Mouse (Mus musculus) neural tube, embryonic 12.5 days (tissue): ENCODE data around the gene Zc3hav1. TPM values are rescaled to one million over a fixed set of nuclear protein-coding genes. Genes with fewer than 3 reads are reported as not detected.

Source experiments
- ATAC-seq: fragments of 200-750 bp; cut with Nextera tagmentation; 2 replicates; pipeline ENCODE4 v1.8.0; 2017; ENCODE audit warnings: low read depth, mild to moderate bottlenecking, moderate TSS enrichment, moderate library complexity; ENCODE audit not compliant: low FRiP score
- H3K27ac ChIP-seq: fragments of 300-500 bp; sonication (generic); 2 replicates; pipeline ENCODE4 v1.5.1; 2016
- H3K27me3 ChIP-seq: fragments of 300-500 bp; sonication (generic); replicated peaks from 2 replicates; pipeline ENCODE4 v1.6.1; 2016; ENCODE audit warnings: mild to moderate bottlenecking
- H3K36me3 ChIP-seq: fragments of 300-500 bp; sonication (generic); 2 replicates; pipeline ENCODE4 v1.6.1; 2016; ENCODE audit warnings: mild to moderate bottlenecking
- H3K4me1 ChIP-seq: fragments of 300-500 bp; sonication (generic); 2 replicates; pipeline ENCODE4 v1.6.1; 2016
- H3K4me2 ChIP-seq: fragments of 300-500 bp; sonication (generic); replicated peaks from 2 replicates; pipeline ENCODE4 v1.6.1; 2016; ENCODE audit warnings: mild to moderate bottlenecking
- H3K4me3 ChIP-seq: fragments of 300-500 bp; sonication (generic); 2 replicates; pipeline ENCODE4 v1.5.1; 2016
- H3K9ac ChIP-seq: fragments of 300-500 bp; sonication (generic); 2 replicates; pipeline ENCODE4 v1.6.1; 2016; ENCODE audit warnings: mild to moderate bottlenecking
- H3K9me3 ChIP-seq: fragments of 300-500 bp; sonication (generic); 2 replicates; pipeline ENCODE4 v1.6.1; 2016; ENCODE audit warnings: mild to moderate bottlenecking
- whole genome bisulfite sequencing: fragments of 180-500 bp; shearing (Covaris S2); methylation state at CpG from one replicate; pipeline ENCODE4 v1.1.7; 2016; 5-methylcytosine and 5-hydroxymethylcytosine counted together
- polyA plus RNA-seq: library from polyadenylated mRNA; unstranded; fragments of >200 nt; fragmentation: Nextera tagmentation; extraction: Ambion mirVana; gene quantifications from 2 replicates; pipeline ENCODE4 v1.2.1, GENCODE M21; 2016

Zc3hav1 gene
- polyA plus RNA-seq, result 1.8 and 2.0 TPM in 2 replicates

DNA sequence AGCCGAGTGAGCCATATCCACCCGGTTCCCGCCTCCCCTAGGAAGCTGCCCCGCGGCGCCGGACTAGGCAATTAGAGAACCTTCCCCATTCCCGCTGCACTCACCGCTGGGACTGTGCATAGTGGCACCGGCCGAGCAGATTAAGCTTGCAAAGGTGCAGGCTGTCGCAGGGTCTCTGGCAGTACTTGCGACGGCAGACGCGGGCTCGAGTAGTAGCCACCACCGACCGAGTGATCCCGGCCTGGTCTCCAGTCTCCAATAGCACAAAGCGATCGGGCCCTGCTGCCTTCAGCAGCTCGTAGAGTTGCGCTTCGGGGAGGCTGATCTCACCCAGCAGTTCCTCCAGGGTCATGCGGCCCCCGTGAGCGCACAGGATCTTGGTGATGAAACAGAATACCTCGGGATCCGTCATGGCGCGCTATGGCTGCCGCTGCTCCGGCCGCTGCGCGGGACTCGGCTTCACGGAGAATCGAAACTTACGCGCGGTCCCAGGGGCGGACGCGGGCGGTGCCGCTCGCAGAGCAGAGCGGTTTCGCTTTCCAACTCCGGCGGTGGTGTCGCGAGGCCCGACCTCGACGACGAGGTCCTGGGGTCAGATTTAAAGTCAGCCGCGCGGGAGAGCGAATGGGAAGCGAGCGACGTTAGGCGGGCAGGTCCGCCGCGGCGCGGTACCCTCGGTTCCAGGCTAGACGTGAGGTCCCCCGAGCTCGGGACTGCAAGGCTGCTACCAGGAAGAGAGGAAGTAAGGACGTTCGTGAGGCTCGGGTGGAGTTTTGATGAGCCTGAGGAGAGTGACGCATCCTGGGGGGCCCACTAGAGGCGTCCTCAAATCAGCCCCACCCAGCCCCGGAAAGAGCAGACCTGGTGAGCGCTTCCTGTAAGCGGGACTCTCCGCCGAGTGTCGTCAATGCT is at the start of gene Zc3hav1:
Gene Zc3hav1, minus strand, starts transcription at position 793 of the 912 bp plus-strand sequence.
- Histone ChIP-seq H3K4me2 (peak within 1 kb of the TSS; percentile 71), H3K4me1 (peaks cover 7% of the 10 kb centered on the region), H3K9ac (peak within 1 kb of the TSS; percentile 17; the same call in 1 of the 2 replicates), H3K27ac (no peak within 1 kb of the TSS), H3K36me3 (no peaks in the 10 kb centered on the region), H3K4me3 (peak within 1 kb of the TSS; percentile 47), H3K9me3 (no peaks in the 10 kb centered on the region), H3K27me3 (peaks cover 66% of the 10 kb centered on the region)
- peak; percentile 72; the same call in 1 of the 2 replicates for ATAC-seq
- WGBS, result under 1% methylated on average over 87 of the region's 87 CpGs

- ATAC-seq, result no peak
- 84% methylated on average over 3 of the region's 3 CpGs for WGBS
- H3K9ac ChIP-seq, result no peak overlapping the region
- peaks cover 33% of the 10 kb centered on the region for H3K36me3 ChIP-seq
- no peaks in the 10 kb centered on the region for H3K27me3 ChIP-seq
- H3K4me3 ChIP-seq, result no peak overlapping the region
- H3K27ac ChIP-seq, result no peak overlapping the region
- no peaks in the 10 kb centered on the region for H3K4me1 ChIP-seq
- H3K9me3 ChIP-seq, result no peaks in the 10 kb centered on the region
- no peak overlapping the region for H3K4me2 ChIP-seq
Observed at GRCm38 (mm10) chr6:38389671-38390070, 35.3 kb upstream of the Zc3hav1 start.

DNA sequence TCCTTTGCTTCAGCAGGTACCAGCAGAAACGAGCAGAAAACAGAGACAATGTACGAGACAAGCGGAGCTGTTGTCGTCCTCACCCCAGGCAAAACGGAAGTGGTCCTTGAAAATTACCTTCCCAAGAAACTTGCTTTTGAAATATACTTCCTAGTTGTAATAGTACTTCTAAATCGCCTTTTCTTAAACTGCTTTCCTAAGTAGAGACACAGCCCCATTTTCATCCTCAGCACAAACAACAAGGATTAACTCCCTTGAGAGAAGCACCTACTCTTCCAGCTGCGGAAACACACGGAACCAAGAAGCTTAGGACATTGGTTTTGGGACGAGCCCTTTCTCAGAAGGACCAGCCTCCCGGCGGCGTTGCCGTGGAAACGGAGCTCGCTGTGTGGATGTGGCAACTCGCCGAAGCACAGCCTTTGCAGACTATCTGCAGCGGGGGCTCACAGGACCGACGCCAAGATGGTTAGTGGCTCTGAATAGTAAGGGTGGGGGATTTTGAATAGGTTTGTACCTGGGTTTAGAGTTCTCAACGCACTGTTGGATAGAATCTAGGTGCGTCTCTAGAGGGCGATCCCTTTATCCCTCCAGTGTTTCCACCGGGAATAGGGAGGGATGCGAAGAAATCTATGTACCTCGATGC is 26.8 kb upstream of the Zc3hav1 start, which contains the start of gene Ttc26:
Gene Ttc26, plus strand, starts transcription at position 341 of the 643 bp plus-strand sequence.
- Histone ChIP-seq H3K9me3 (no peaks in the 10 kb centered on the region), H3K9ac (peak within 1 kb of the TSS; percentile 43), H3K27ac (no peak within 1 kb of the TSS), H3K27me3 (no peaks in the 10 kb centered on the region), H3K36me3 (peaks cover 9% of the 10 kb centered on the region; the same call in 1 of the 2 replicates), H3K4me1 (peaks cover 6% of the 10 kb centered on the region), H3K4me2 (peak within 1 kb of the TSS; percentile 67), H3K4me3 (peak within 1 kb of the TSS; percentile 62)
- ATAC-seq, result peak; percentile 92
- WGBS, result under 1% methylated on average over 26 of the region's 26 CpGs

GRCm38 (mm10) chr6:38380764-38381128 is 26.3 kb upstream of the Zc3hav1 start:
- peak; percentile 10; the same call in 1 of the 2 replicates for ATAC-seq
- 2% methylated on average over 4 of the region's 4 CpGs for WGBS
- no peaks in the 10 kb centered on the region for H3K9me3 ChIP-seq
- peaks cover 5% of the 10 kb centered on the region; the same call in 1 of the 2 replicates for H3K36me3 ChIP-seq
- peak overlapping the region; percentile 62 for H3K4me3 ChIP-seq
- no peak overlapping the region for H3K27ac ChIP-seq
- no peaks in the 10 kb centered on the region for H3K27me3 ChIP-seq
- peaks cover 6% of the 10 kb centered on the region for H3K4me1 ChIP-seq
- peak overlapping the region; percentile 43 for H3K9ac ChIP-seq
- H3K4me2 ChIP-seq, result peak overlapping the region; percentile 67

DNA sequence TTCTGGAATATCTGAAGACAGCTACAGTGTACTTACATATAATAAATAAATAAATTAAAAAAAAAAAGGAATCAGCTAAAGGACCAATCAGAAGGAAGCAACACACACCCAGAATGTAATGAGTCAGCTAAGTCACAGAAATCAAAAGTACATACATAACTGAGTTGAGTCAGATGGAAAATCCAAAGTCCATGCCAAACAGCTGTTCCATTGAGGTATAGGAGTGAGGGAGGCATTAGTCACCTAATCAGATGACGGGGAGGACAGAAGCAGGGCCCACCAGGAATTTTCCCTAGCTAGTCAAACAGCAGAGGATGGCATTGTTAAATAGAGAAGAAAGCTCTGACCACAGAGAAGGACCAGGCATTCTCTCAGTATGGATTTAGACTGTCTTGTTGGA is 19.9 kb upstream of the Zc3hav1 start:
- WGBS, result 88% methylated on average over 1 of the region's 1 CpGs
- Histone ChIP-seq H3K9me3 (0 out of 2 replicates have a peak, but pooled peaks cover 4% of the 10 kb centered on the region), H3K27me3 (no peaks in the 10 kb centered on the region), H3K4me2 (no peak overlapping the region), H3K36me3 (no peaks in the 10 kb centered on the region), H3K4me1 (no peaks in the 10 kb centered on the region), H3K9ac (no peak overlapping the region), H3K27ac (no peak overlapping the region), H3K4me3 (no peak overlapping the region)
- no peak for ATAC-seq

DNA sequence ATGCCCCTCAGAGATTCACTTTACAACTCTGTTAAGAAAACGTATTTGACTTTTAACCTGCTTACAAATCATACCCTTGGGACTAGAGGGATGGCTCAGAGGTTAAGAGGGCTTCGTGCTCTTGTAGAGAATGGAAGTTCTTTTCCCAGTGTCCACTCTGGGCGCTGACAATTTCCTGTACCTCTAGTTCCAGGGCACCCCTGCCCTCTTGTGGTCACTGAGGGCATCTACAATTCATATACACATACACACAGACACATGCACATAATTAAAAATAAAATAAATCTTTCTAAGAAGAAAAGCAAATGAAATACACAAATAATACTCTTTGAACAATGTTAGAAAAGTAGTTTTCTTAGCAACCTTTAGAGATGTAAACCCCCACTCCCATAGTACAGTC is 15.5 kb upstream of the Zc3hav1 start:
- H3K9ac ChIP-seq, result no peak overlapping the region
- H3K36me3 ChIP-seq, result no peaks in the 10 kb centered on the region
- no peaks in the 10 kb centered on the region for H3K4me1 ChIP-seq
- H3K27ac ChIP-seq, result no peak overlapping the region
- 0 out of 2 replicates have a peak, but pooled peaks cover 4% of the 10 kb centered on the region for H3K9me3 ChIP-seq
- no peak for ATAC-seq
- 81% methylated on average over 3 of the region's 3 CpGs for WGBS
- H3K4me2 ChIP-seq, result no peak overlapping the region
- no peaks in the 10 kb centered on the region for H3K27me3 ChIP-seq
- H3K4me3 ChIP-seq, result no peak overlapping the region

- Histone ChIP-seq H3K27ac (no peak overlapping the region), H3K9ac (no peak overlapping the region), H3K27me3 (no peaks in the 10 kb centered on the region), H3K4me3 (no peak overlapping the region), H3K9me3 (no peaks in the 10 kb centered on the region), H3K4me1 (no peaks in the 10 kb centered on the region), H3K36me3 (no peaks in the 10 kb centered on the region), H3K4me2 (no peak overlapping the region)
- no peak for ATAC-seq
Observed at GRCm38 (mm10) chr6:38364121-38364520, 9.7 kb upstream of the Zc3hav1 start.

- Histone ChIP-seq H3K9me3 (no peaks in the 10 kb centered on the region), H3K27me3 (no peaks in the 10 kb centered on the region), H3K9ac (no peak overlapping the region), H3K4me3 (no peak overlapping the region), H3K4me2 (no peak overlapping the region), H3K36me3 (no peaks in the 10 kb centered on the region), H3K27ac (no peak overlapping the region), H3K4me1 (no peaks in the 10 kb centered on the region)
- 59% methylated on average over 4 of the region's 4 CpGs for WGBS
- ATAC-seq, result no peak
Observed at GRCm38 (mm10) chr6:38363370-38363769, 9.0 kb upstream of the Zc3hav1 start.

DNA sequence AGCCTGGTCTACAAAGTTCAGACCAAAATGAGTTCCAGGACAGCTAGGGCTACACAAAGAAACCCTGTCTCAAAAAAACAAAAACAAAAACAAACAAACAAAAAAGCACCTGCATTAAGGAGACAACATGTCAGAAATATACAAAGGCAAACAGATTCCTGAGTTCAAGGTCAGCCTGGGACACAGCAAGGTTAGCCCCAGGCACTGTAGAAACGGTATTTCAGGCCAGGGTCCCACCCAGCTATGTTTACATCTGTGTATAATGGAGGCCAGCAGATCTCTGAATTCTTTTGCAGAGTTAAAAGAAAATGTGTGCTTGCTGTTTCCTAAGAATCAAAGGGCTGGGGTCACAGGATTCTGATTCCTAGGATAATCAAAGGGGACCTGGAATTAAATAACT is 7.5 kb upstream of the Zc3hav1 start:
- no peak overlapping the region for H3K4me3 ChIP-seq
- peaks cover 6% of the 10 kb centered on the region; the same call in 1 of the 2 replicates for H3K27me3 ChIP-seq
- no peak for ATAC-seq
- 65% methylated on average over 1 of the region's 1 CpGs for WGBS
- no peaks in the 10 kb centered on the region for H3K9me3 ChIP-seq
- no peak overlapping the region for H3K27ac ChIP-seq
- no peak overlapping the region for H3K4me2 ChIP-seq
- no peaks in the 10 kb centered on the region for H3K36me3 ChIP-seq
- H3K4me1 ChIP-seq, result no peaks in the 10 kb centered on the region
- H3K9ac ChIP-seq, result no peak overlapping the region

- no peaks in the 10 kb centered on the region for H3K9me3 ChIP-seq
- H3K27me3 ChIP-seq, result peaks cover 12% of the 10 kb centered on the region
- H3K27ac ChIP-seq, result no peak overlapping the region
- no peak overlapping the region for H3K9ac ChIP-seq
- H3K4me3 ChIP-seq, result no peak overlapping the region
- H3K4me2 ChIP-seq, result no peak overlapping the region
- no peaks in the 10 kb centered on the region for H3K4me1 ChIP-seq
- no peaks in the 10 kb centered on the region for H3K36me3 ChIP-seq
- ATAC-seq, result no peak
- WGBS, result 82% methylated on average over 4 of the region's 4 CpGs
Observed at GRCm38 (mm10) chr6:38361065-38361464, 6.7 kb upstream of the Zc3hav1 start.

GRCm38 (mm10) chr6:38359736-38360499 is 5.5 kb upstream of the Zc3hav1 start:
- Histone ChIP-seq H3K27ac (no peak overlapping the region), H3K4me2 (no peak overlapping the region), H3K27me3 (peaks cover 24% of the 10 kb centered on the region), H3K4me1 (no peaks in the 10 kb centered on the region), H3K36me3 (no peaks in the 10 kb centered on the region), H3K4me3 (no peak overlapping the region), H3K9me3 (no peaks in the 10 kb centered on the region), H3K9ac (no peak overlapping the region)
- ATAC-seq, result no peak
- 86% methylated on average over 12 of the region's 12 CpGs for WGBS
